Mouse (Mus musculus) kidney, postnatal 14 days (tissue): ENCODE results near the gene Flot2.
"Not testable (repeated sequence)": the region's sequence is repeated elsewhere in the genome, so short reads cannot be mapped to it uniquely, and the experiment has no call there.

Experiments used
- DNase-seq: peaks from one replicate; pipeline ENCODE4 v3.0.0; 2022; ENCODE audit warnings: mixed read lengths

Gene Flot2

DNA sequence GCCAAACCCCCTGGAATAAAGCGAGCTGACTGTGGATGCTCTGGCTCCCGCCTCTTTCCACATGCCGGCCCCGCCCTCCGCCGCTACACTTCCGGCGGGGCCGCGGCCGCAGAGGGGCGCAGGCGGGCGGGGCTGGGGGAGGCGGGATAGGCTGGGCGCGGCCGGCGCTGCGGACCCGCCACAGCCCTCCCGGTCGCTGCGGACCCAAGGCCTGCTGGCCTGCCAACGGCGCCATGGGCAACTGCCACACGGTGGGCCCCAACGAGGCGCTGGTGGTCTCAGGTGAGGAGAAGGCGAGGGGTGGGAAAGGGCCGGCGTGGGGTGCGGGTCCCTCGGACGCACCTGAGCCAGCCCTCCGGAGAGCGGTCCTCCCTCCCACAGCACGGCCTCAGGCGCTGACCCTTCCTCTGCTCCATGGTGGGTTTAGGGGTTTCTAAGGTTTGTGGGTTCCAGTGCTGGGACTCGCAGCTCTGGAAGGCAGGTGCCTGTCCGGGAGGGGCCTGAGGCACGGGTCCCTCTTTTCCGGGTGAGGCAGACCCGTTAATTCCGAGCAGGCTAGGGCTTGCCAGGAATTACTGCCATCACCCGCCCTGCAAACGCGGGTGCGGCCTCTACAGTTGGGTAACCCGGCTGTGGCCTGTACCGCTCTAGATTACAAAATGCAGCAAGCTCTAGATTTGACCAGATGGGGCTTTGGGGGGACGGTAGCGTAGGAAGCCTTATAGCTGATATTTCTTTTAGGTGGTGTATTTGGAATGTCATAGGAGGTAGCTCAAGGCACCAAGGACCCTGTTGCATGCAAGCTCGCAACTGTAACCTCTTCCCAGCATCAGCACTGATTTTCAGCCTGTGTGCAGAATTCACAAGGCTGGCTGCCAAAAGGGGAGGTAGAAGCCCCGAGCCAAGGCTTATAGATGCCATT lies at the start of gene Flot2:
Gene Flot2 (plus strand): TSS at position 101 of the 922 bp plus-strand sequence.
- peak; percentile 77 for DNase-seq

DNA sequence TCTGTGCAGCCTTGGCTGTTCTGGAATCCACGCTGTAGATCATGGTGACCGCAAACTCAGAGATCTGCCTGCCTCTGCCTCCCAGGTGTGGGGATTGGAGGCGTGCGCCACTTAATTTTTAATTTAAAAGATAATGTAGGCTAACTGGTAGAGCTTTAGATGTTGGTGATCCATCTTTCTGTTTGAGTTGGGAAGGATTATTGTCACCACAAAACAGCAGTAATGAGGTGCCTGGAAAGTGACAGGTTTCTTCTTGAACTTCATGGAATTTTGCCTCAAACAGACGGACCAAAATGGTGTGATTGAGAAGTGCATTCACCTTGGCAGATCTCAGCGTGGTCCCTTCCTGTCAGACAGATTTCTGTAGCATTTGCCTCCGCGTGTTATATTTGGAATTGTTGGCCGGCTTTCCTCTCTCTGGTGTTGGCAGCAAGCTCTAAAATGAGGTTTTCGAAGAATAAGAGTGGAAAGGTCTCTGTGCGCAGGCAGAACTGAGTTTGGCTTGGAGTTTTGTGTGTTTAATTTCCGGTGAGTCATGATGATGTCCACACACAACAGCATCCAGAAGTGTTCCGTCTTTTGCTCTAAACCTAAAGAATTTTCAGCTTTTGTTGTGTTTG lies 48.5 kb upstream of the Flot2 start:
- DNase-seq: no peak

DNA sequence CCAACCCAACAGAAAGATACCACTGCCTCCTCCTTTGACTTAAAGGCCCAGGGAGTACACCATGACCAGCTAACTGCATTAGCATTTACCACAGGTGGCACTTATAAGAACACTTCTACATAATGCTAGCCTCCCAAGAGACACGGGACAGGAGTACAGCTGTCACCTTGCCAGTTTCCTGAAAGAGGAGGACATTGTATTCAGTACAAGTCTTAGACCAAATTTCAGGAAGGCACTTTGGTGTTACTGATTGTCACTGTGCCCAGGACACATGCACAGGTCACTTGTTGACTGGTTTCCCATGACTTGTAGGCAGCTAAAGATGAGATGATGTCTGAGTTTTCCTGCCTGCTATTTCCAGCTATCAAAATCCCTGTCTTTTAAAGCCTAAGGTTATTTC lies 42.2 kb upstream of the Flot2 start:
- DNase-seq: peak; percentile 18

DNA sequence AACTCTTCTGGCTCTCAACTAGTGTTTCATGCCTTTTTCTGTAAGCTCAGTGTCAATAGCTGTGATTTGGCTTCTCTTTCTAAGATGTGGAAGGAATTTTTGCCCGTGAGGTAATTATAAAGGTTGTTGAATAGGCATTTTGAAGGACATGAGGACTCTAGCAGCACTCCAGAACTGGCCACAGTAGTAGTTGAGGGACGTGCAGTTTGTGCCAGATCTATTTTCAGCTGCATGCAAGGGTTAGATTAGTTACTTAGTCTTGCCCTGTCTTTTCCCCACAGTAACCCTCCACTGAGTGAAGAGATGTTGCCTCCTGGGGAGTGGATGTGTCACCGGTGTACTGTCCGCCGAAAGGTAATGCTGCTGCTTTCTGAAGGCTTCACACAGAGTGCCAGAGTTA lies 31.3 kb upstream of the Flot2 start:
- DNase-seq: no peak

DNA sequence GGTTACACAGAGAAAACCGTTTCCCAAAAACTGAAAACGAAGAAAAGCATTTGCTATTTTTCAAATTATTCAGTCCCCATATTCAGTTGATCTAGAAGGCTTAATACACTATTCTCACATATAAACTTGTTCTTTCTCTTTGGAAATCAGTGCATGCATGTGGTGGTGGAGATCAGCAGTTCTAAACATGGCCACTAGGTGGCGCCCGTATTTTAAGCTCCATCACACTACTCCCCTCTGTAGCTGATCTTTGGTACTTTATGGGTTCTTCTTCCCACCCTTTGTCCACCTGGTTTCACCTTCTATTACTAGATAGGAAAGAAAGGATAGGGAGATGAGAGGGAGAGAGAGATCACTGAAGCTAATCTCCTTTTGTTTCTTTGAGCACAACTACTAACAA lies 18.1 kb upstream of the Flot2 start:
- peak; percentile 81 for DNase-seq

DNA sequence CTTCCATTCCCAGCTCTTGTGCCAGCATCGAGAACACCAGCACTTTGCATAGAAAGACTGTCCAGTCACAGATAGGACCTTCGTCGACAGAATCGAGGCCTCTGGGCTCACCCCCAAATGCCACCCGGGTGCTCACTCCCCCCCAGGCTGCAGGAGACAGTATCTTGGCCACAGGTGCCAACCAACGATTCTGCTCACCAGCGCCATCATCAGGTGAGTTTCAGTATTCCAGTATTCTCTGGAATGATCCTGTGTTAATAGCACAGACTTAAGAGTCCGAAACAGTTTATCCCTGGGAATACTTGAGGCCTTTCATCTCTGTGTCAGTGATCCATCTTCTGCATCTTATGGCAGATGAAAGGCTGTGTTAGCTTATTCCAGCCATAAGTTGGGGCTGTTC lies 14.1 kb upstream of the Flot2 start:
- DNase-seq: no peak

DNA sequence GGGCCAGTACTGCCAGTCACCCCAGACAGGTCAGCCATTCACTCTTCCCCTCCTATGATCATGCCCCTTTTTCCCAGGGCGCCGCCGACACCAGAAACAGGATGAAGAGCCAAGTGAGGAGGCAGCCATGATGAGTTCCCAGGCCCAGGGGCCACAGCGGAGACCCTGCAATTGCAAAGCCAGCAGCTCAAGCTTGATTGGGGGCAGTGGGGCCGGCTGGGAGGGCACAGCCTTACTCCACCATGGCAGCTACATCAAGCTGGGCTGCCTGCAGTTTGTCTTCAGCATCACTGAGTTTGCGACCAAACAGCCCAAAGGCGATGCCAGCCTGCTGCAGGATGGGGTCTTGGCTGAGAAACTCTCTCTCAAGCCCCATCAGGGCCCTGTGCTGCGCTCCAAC lies 8.5 kb upstream of the Flot2 start:
- no peak for DNase-seq

DNA sequence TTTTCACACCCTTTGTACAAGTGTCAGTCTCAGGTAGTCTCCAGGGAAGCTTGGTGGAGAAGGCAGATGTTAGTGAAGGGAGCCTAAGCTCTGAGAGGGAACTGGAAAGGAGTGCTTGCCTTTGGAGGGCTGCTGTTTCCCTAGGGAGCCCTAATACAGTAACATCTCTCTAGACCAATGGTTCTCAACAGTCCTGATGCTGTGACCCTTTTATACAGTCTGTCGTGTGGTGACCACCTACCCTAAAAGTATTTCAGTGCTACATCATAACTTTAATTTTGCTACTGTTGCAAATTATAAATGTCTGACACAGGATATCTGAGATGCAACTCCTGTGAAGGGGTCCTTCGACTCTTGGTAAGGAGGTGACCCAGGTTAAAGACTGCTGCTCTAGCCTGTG lies 7.1 kb upstream of the Flot2 start:
- no peak for DNase-seq

DNA sequence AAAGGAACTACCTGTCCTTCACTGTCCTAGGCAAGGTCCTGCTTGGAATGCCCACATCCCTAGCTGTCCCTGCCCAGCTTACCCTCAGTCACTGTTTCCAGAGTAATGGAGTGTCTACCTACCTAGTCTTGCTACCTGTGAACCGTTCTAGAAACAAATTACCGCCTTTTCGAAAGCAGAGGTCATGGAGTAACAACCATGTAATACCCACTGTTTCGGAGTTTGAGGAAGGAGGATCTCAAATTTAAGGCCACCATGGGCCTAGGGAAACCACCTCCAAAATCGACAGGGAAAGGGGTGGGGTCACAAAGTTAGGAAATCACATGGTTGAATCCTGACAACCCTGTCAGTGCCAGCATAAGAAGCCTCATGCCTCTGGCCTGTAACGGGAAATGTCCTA lies 6.3 kb upstream of the Flot2 start:
- no peak for DNase-seq

DNA sequence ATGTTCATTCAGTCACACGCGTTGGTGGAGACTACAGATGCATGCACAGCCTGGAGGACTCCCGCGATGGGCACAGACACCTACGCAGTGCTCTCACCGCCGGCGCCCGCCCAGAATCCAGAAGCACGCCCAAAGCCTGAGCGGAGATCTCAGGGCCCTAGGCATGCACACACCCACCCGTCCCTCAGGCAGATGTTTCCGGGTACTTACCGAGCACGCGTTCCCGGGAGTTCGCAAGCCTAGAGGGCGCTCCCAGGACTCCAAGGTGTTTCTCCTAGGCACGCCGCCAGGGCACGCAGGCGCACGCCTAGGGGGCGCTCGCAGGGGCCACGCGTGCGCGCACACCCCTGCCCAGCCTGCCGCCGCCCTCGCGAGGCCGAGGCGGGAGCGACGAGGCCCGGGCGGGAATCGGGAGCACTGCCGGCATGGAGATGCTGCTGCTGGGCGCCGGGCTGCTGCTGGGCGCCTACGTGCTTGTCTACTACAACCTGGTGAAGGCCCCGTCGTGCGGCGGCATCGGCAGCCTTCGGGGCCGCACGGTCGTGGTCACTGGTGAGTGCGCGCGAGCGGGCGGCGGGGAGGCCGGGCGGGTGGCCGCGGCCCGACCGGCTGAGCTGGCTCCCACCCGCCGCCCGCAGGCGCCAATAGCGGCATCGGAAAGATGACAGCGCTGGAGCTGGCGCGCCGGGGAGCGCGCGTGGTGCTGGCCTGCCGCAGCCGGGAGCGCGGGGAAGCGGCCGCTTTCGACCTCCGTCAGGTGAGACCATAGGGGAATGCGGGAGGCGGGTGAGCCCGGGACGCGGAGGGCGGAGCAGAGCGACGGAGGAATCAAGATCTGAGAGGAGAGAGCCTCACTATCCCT lies 5.6 kb upstream of the Flot2 start, which contains the start of gene Dhrs13:
Gene Dhrs13 (plus strand): TSS at position 334 of the 862 bp plus-strand sequence.
- DNase-seq: peak; percentile 96

DNA sequence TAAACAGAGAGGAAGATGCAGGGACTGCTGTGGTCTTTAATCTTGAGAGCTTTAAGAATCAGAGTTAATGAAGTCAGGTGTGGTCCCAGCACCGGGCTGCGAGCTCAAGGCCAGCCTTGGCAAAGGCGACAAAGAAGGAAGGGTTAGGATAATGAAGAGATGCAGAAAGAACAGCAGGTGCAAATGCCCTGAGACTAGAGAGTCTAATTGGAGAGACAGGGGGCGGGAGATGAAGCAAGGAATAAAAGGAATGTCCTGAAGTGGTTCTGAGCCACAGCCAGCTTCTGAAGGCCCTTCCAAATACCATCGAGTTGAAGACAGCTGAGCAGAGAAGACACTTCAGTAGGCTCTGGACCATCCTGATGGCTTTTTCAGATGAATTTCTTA lies 4.9 kb upstream of the Flot2 start:
- DNase-seq: no peak

DNA sequence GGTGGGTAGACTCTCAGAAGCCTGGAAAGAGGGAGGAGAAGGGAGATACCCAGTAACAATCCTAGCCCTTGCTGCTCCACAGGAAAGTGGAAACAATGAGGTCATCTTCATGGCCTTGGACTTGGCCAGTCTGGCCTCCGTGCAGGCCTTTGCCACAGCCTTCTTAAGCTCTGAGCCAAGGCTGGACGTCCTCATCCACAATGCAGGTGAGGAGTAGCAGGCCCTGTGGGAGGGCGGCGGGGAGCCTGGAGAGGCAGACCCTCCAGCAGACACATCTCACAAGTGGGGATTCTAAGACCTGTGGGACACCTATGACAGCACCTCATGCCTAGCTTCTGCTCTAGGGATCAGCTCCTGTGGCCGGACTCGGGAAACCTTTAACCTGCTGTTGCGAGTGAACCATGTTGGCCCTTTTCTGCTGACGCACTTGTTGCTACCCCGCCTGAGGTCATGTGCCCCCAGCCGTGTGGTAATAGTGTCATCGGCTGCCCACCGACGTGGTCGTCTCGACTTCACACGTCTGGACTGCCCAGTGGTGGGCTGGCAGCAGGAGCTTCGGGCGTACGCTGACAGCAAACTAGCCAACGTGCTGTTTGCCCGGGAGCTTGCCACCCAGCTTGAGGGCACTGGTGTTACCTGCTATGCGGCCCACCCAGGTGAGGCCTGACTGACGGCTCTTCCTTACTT lies 3.7 kb upstream of the Flot2 start:
- DNase-seq: no peak

DNA sequence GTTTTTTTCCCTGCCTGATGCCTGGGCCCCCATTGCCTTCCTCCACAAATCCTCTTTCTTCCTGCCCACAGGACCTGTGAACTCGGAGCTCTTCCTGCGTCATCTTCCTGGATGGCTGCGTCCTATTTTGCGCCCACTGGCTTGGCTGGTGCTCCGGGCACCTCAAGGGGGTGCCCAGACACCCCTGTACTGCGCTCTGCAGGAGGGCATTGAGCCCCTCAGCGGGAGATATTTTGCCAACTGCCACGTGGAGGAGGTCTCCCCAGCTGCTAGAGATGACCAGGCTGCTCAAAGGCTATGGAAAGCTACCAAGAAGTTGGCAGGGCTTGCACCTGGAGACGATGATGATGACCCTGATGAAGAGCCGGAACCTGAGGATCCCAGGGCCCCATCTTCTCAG lies 940 bp upstream of the Flot2 start:
- DNase-seq: no peak

DNA sequence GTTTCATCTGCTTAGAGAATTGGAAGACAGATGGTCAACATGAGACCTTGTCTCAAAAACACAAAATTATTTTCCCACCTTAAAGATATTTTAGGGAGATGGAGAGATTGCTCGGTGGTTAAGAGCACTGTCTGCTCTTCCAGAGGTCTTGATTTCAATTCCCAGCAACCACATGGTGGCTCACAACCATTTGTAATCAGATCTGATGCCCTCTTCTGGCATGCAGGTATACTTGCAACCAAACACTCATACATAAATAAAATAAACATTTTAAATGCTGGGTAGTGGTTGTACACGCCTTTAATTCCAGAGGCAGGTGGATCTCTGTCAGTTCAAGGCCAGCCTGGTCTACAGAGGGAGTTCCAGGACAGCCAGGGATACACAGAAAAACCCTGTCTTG lies 3.1 kb downstream of the Flot2 start:
- no peak for DNase-seq

DNA sequence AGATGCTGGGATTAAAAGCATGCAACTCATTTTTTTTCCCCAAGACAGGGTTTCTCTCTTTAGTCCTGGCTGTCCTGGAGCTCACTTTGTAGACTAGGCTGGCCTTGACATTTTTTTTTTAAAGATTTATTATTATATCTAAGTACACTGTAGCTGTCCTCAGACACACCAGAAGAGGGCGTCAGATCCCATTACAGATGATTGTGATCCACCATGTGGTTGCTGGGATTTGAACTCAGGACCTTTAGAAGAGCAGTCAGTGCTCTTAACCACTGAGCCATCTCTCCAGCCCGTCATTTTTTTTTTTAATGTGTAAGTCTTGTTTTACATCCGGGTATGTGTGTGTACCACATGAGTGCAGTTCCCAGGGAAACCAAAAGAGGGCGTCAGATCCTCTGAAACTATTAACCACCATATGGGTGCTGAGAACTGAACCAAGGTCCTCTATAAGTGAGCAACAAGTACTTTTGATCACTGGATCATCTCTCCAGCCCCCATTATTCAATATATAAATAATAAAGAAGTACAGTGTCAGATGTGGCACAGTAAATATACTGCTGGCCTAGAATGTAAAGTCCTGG lies 4.6 kb downstream of the Flot2 start:
- not testable (repeated sequence) for DNase-seq

DNA sequence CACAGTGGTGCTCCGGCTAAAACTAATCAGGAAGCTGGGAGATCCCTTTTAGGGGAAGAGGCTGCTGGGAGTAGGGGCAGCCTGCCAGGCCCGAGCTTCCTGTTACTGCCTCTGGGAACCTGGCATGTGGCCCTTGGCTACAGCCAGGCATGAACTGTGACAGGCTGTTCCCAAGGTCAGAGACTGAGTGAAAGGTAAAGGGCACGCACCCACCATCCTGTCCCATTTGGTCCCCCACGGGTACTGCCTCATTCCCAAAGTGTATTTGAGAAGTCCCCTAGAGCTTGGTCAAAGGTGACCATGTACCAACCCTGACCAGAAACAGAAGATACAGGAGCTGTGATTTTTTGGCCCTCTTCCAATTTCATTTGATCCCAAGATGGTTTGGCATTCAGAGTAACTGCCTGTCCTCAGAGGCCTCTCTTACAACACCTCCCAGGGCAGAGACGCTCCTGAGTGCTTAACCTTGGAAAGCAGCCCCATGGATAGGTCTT lies 7.1 kb downstream of the Flot2 start:
- peak; percentile 92 for DNase-seq

DNA sequence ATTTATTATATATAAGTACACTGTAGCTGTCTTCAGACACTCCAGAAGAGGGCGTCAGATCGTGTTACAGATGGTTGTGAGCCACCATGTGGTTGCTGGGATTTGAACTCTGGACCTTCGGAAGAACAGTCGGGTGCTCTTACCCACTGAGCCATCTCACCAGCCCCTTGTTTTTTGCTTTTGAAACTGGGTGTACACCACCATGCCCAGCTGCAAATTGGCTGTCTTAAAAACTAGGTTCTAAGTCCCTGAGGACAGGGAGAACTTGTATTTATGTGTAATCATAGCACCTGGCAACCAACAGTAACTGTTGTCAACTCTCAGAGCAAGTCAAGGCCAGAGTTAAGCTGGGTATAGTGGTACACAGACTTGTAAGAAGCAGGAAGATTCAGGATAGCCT lies 10.9 kb downstream of the Flot2 start:
- DNase-seq: not testable (repeated sequence)

DNA sequence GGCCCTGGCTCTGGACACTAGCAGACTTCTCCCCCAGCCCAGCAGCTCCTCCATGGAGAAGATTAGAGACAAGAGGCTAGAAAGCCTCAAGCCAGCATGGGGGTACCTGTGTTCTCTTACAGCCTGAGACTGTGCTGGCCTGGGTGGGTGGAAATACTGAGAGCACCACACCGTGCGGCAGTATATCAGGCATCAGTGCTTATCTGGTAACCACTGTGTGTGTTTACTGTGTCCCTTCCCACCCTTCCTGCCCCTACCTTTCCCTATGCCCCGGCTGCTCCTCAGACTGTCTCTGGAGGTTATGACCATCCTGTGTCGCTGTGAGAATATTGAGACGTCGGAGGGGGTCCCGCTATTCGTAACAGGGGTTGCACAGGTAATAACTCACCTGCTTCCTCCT lies 15.3 kb downstream of the Flot2 start:
- DNase-seq: no peak

DNA sequence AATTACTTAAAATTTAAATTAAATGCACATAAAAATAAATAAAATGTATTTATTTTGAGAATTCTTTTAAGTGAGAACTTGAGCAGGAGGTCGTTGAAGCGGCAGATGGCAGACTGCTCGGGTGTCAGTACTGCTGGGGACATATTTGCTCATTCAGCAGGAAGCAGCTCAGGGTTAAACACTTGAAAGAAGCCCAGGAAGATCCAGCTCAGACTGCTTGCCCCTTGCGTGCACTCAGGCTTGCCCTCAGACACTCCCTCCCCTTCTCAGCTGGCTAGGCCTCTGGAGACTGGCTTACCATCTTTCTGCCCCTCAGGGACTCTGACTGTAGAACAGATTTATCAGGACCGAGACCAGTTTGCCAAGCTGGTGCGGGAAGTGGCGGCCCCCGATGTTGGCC lies 19.2 kb downstream of the Flot2 start:
- DNase-seq: no peak

DNA sequence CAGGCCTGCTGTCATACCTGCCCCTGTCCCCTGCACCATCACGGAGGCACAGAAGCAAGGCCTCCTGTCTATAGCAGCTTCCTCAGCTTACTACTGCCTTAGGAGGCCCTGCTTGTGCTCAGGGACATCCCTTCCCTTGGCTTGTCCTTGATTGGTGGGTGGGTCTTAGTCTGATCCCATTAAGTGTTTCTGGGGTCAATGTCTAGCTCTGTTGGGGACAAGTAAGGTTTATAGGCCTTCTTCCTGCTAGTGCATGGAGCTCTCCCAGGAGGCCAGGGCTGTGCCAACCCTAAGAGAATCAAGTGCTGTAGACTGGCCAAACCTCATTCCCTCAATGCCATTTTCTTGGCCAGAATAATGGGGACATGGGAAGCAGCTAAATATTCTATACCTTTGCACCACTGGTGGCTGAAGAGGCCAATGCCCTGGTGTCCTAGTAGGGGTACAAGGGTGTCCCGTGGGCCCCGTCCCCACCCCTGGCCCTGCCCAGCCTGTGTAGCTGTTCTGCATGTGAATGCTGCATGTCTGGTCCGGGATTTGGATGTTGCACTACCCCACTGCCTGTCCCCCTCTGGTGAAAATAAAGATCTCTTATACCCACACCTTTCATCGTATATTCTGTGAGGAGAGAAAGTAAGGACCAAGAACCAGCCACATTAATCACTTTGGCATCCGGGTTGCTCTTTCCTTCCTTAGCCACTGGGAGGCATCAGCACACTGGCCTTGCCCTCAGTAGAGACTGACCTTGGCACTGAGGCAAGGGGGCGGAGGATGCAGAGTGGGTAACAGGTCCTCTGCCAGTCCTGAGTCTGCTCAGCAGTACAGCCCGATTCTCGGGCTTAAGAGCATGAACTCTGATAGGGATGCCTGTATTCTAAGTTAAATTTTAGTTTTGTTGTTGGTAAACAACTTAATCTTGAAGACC lies 22.4 kb downstream of the Flot2 start:
- DNase-seq: peak; percentile 87

DNA sequence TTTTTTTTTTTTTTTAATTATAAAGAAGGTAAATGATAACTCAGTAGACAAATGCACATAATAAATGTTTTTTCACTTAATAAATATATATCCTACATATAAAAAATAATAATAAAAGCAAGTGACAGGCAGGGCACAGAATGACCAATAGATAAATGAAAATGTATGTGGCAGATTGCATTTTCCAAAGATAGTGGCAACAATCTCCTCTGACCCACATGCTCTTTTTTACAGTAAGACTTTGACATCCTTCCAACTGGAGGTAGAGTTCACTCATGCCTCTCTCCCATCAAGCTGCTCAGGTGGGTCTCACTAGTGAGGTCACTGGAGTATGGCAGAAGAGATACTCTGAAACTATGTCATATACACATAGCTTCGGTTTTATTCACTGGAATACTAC lies 24.8 kb downstream of the Flot2 start:
- no peak for DNase-seq
